Mouse (Mus musculus): ENCODE data around the gene Cntnap2.

DNA sequence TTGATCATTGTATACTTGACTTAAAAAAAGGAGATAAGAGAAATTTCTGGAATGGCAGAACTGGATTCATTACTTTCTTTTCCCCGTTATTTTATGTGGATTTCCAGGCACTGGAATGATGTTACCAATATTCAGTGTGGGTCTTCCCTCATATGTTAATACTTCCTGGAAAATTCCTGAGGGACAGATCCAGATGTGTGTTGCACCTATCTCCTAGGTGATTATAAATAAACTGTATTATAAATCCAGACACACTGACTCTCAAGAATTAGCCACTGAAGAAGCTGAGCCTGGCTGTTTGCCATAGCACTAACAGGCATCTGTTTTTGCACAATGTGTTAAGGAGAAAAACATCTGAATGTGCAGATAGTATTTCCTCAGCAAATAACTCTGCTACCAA, 231.0 kb downstream of the Cntnap2 start:
- TF ChIP-seq RAD21 (IDR thresholded peaks at IDR 0.05; ENCODE audit: low read depth, low read length) (no peak), ZC3H11A (IDR thresholded peaks at IDR 0.05; ENCODE audit: low read depth, low read length) (no peak), MAX (IDR thresholded peaks at IDR 0.05; ENCODE audit: low read length) (no peak), USF2 (conservative IDR thresholded peaks at IDR 0.05; ENCODE audit: low read depth, low read length) (no peak)
